Mouse (Mus musculus): ENCODE data around the gene Eme2. TPM values are rescaled to one million over a fixed set of nuclear protein-coding genes. Genes with fewer than 3 reads are reported as not detected.

Gene Eme2
- polyA plus RNA-seq, 1 experiment: 14.7 TPM

GRCm38 (mm10) chr17:24858967-24859366 is 35.9 kb downstream of the Eme2 start:
- no peak overlapping the region for H3K4me3 ChIP-seq (ENCODE audit: insufficient read depth, low read length)
- H3K4me1 ChIP-seq (ENCODE audit: control insufficient read depth, insufficient read depth, low read length): peaks cover 10% of the 10 kb centered on the region; the same call in 1 of the 2 replicates
- TF ChIP-seq CTCF (IDR thresholded peaks at IDR 0.05; ENCODE audit: borderline replicate concordance, insufficient read depth, low read length) (no peak), POLR2A (IDR thresholded peaks at IDR 0.05; ENCODE audit: low read depth, low read length) (no peak)
- H3K27ac ChIP-seq (ENCODE audit: insufficient read depth, low read length): no peak overlapping the region

GRCm38 (mm10) chr17:24857831-24858470 is 36.9 kb downstream of the Eme2 start:
- TF ChIP-seq POLR2A (IDR thresholded peaks at IDR 0.05; ENCODE audit: low read depth, low read length) (no peak), CTCF (IDR thresholded peaks at IDR 0.05; ENCODE audit: borderline replicate concordance, insufficient read depth, low read length) (no peak)

DNA sequence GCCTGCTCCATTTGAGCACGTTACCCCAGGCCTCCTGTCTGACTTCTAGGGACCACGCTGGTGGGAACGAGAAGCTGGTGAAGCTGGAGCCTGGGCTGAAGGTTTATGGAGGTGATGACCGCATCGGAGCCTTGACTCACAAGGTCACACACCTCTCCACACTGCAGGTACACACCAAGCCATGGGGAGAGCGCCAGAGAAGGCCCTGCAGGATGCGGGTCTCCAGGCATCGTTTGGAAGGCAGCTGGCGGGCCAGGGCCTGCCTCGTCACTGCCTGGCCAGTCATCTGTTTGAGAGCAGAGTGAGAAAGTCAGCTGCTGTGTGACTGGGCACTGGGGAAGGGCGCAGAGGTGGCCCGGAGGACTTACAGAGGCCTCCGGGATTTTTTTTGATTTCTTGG is 38.3 kb downstream of the Eme2 start:
- H3K4me1 ChIP-seq (ENCODE audit: control insufficient read depth, insufficient read depth, low read length): peaks cover 10% of the 10 kb centered on the region; the same call in 1 of the 2 replicates
- no peak for TF ChIP-seq CTCF (IDR thresholded peaks at IDR 0.05; ENCODE audit: borderline replicate concordance, insufficient read depth, low read length)
- H3K4me3 ChIP-seq (ENCODE audit: insufficient read depth, low read length): no peak overlapping the region
- no peak overlapping the region for H3K27ac ChIP-seq (ENCODE audit: insufficient read depth, low read length)

More at GRCm38 (mm10) chr17:24857831-24858470, 36.9 kb downstream of the Eme2 start:
- peaks cover 10% of the 10 kb centered on the region; the same call in 1 of the 2 replicates for H3K4me1 ChIP-seq (ENCODE audit: control insufficient read depth, insufficient read depth, low read length)
- H3K27ac ChIP-seq (ENCODE audit: insufficient read depth, low read length): no peak overlapping the region
- no peak overlapping the region for H3K4me3 ChIP-seq (ENCODE audit: insufficient read depth, low read length)

GRCm38 (mm10) chr17:24855838-24856464 is 38.9 kb downstream of the Eme2 start:
- H3K4me1 ChIP-seq (ENCODE audit: control insufficient read depth, insufficient read depth, low read length): peaks cover 10% of the 10 kb centered on the region; the same call in 1 of the 2 replicates
- no peak overlapping the region for H3K4me3 ChIP-seq (ENCODE audit: insufficient read depth, low read length)
- no peak for TF ChIP-seq CTCF (IDR thresholded peaks at IDR 0.05; ENCODE audit: borderline replicate concordance, insufficient read depth, low read length)
- TF ChIP-seq POLR2A (IDR thresholded peaks at IDR 0.05; ENCODE audit: low read depth, low read length): no peak; the same call in 1 of the 2 replicates
- H3K27ac ChIP-seq (ENCODE audit: insufficient read depth, low read length): peak overlapping the region; percentile 23; the same call in 1 of the 2 replicates

DNA sequence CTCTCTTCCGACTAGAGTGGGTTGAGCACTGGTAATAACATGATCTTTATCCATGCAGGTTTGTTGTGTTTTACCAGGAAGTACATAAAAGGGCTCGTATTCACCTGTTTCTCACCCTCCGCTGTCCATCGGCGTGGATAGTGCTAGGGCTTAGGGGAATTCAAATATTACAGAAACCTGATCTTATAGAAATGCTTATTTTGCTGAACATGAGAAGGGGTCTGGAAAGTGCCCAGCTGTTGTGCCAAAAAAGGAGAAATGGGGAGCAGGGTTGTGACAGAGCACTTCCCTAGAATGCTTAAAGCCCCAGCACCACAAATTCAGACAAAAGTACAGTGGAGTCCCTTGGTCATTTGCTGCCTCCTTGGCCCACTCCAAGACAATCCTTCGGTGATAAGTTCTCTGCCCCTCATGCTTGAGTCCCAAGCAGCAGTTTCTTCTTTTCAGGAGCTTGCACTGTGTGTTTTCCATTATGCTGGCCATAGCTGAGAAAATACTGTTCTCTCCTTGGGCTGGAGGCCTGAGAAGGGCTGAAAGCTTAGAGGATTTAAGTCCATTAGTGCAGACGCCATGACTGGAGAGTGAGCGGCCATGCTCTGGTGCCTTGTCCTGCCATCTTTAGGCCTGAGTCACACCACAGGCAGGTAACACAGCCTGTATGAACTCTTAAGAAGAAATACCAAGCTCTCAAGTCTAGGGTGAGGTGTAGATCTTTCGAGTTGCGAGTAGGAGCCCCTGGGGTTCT is 43.3 kb downstream of the Eme2 start:
- Histone ChIP-seq H3K4me3 (ENCODE audit: insufficient read depth, low read length) (no peak overlapping the region), H3K27ac (ENCODE audit: insufficient read depth, low read length) (no peak overlapping the region), H3K4me1 (ENCODE audit: control insufficient read depth, insufficient read depth, low read length) (peaks cover 13% of the 10 kb centered on the region)
- TF ChIP-seq CTCF (IDR thresholded peaks at IDR 0.05; ENCODE audit: borderline replicate concordance, insufficient read depth, low read length) (no peak), POLR2A (IDR thresholded peaks at IDR 0.05; ENCODE audit: low read depth, low read length) (no peak)

- TF ChIP-seq POLR2A (IDR thresholded peaks at IDR 0.05; ENCODE audit: low read depth, low read length) (no peak), CTCF (IDR thresholded peaks at IDR 0.05; ENCODE audit: borderline replicate concordance, insufficient read depth, low read length) (no peak)
- H3K27ac ChIP-seq (ENCODE audit: insufficient read depth, low read length): no peak overlapping the region
- H3K4me1 ChIP-seq (ENCODE audit: control insufficient read depth, insufficient read depth, low read length): peaks cover 6% of the 10 kb centered on the region
- H3K4me3 ChIP-seq (ENCODE audit: insufficient read depth, low read length): peak overlapping the region; percentile 64
Observed at GRCm38 (mm10) chr17:24850773-24851127, 44.1 kb downstream of the Eme2 start.

- Histone ChIP-seq H3K27ac (ENCODE audit: insufficient read depth, low read length) (peak within 1 kb of the TSS; percentile 90), H3K4me3 (ENCODE audit: insufficient read depth, low read length) (peak within 1 kb of the TSS; percentile 76), H3K4me1 (ENCODE audit: control insufficient read depth, insufficient read depth, low read length) (peaks cover 3% of the 10 kb centered on the region)
- TF ChIP-seq CTCF (IDR thresholded peaks at IDR 0.05; ENCODE audit: borderline replicate concordance, insufficient read depth, low read length) (no peak), POLR2A (IDR thresholded peaks at IDR 0.05; ENCODE audit: low read depth, low read length) (peak; percentile 63)
Observed at GRCm38 (mm10) chr17:24850065-24850772, 44.7 kb downstream of the Eme2 start, which contains the start of gene Fahd1. Gene Fahd1 (minus strand): TSS chr17:24850364.

GRCm38 (mm10) chr17:24849733-24850064 is 45.2 kb downstream of the Eme2 start:
- H3K4me3 ChIP-seq (ENCODE audit: insufficient read depth, low read length): peak overlapping the region; percentile 76
- TF ChIP-seq POLR2A (IDR thresholded peaks at IDR 0.05; ENCODE audit: low read depth, low read length): no peak; the same call in none of the 2 replicates
- 0 out of 2 replicates have a peak, but pooled peaks have one; percentile 40 for TF ChIP-seq CTCF (IDR thresholded peaks at IDR 0.05; ENCODE audit: borderline replicate concordance, insufficient read depth, low read length)
- peaks cover 3% of the 10 kb centered on the region for H3K4me1 ChIP-seq (ENCODE audit: control insufficient read depth, insufficient read depth, low read length)
- H3K27ac ChIP-seq (ENCODE audit: insufficient read depth, low read length): peak overlapping the region; percentile 90

DNA sequence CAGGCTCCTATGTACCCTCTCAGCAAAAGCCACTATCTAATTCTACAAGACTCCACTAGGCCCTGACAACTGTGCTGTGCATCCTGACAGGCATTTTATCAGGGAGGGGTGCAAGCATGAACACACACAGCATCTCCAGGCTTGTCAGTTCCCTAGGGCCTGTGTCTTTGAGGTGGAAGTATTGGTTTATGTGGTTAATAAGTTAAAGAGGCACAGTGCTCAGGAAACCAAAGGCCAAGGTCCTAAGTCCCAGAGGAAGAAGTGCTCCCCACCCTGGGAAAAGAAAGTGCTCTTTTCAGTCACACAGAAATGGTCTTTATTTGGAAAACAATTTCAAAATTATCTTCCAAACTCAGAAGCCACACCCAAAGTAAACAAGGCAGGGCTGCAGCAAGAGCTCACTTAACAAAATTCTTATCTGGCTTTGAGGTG is 46.3 kb downstream of the Eme2 start:
- Histone ChIP-seq H3K4me3 (ENCODE audit: insufficient read depth, low read length) (peak overlapping the region; percentile 40), H3K27ac (ENCODE audit: insufficient read depth, low read length) (no peak overlapping the region), H3K4me1 (ENCODE audit: control insufficient read depth, insufficient read depth, low read length) (peaks cover 3% of the 10 kb centered on the region)
- 0 out of 2 replicates have a peak, but pooled peaks have one; percentile 19 for TF ChIP-seq POLR2A (IDR thresholded peaks at IDR 0.05; ENCODE audit: low read depth, low read length)
- no peak for TF ChIP-seq CTCF (IDR thresholded peaks at IDR 0.05; ENCODE audit: borderline replicate concordance, insufficient read depth, low read length)
